Mouse (Mus musculus) left cerebral cortex, adult 18-20 months (tissue): ENCODE results near the gene Snx17. TPM values are rescaled to one million over a fixed set of nuclear protein-coding genes. Genes with fewer than 3 reads are reported as not detected.

Experiments
- DNase-seq, 2 experiments: peaks; one replicate each; pipeline ENCODE4 v3.0.0; 2021 to 2022; ENCODE audit warnings: low spot score in 2 of 2, mixed read lengths in 1 of 2
- total RNA-seq, 2 experiments: library from RNA; stranded (reverse); gene quantifications; 2 replicates each; pipeline ENCODE4 v1.2.3; 2021

The Snx17 gene
- total RNA-seq, 2 experiments from 2014 or later: 77.5 to 80.3 TPM

- DNase-seq: no peak
These were observed 28.4 kb downstream of the Snx17 start for GRCm38 (mm10) chr5:31221304-31221945.

- no peak for DNase-seq
These were observed 29.7 kb downstream of the Snx17 start for GRCm38 (mm10) chr5:31222696-31223095.

- DNase-seq: no peak
These were observed 33.6 kb downstream of the Snx17 start for GRCm38 (mm10) chr5:31226641-31227040.

- peak; percentile 93 to 97 for DNase-seq
These were observed 47.9 kb downstream of the Snx17 start, which contains the start of the genes Nrbp1 and Gm9970 for GRCm38 (mm10) chr5:31240637-31241521. TSS of gene Nrbp1 (plus strand) at chr5:31240864. TSS of gene Gm9970 (minus strand) at chr5:31241232.

GRCm38 (mm10) chr5:31241522-31242034, 48.6 kb downstream of the Snx17 start:
- DNase-seq: no peak

GRCm38 (mm10) chr5:31242191-31242590, 49.2 kb downstream of the Snx17 start:
- no peak for DNase-seq

Other genes with a start within 250 kb of the Snx17 start
- 10 to 100 TPM; 26.1 to 28.6 TPM for gene Cgref1, start 247.6 kb upstream of the Snx17 start, total RNA-seq
- 100 to 1,000 TPM; 121 to 133 TPM for gene Preb, start 232.9 kb upstream of the Snx17 start, total RNA-seq
- gene Tcf23, start 224.6 kb upstream of the Snx17 start, total RNA-seq: under 1 TPM; 0.14 to 0.16 TPM
- 10 to 100 TPM; 70.6 to 73.8 TPM for gene Atraid, start 144.9 kb upstream of the Snx17 start, total RNA-seq
- 10 to 100 TPM; 19.3 to 20.9 TPM for gene Slc5a6, start 144.3 kb upstream of the Snx17 start, total RNA-seq
- gene Cad, start 138.4 kb upstream of the Snx17 start, total RNA-seq: 10 to 100 TPM; 19.2 to 24.4 TPM
- gene Dnajc5g, start 86.9 kb upstream of the Snx17 start, total RNA-seq: not detected
- gene Slc30a3, start 85.0 kb upstream of the Snx17 start, total RNA-seq: 100 to 1,000 TPM; 145 to 165 TPM
- 1 to 10 TPM; 1.7 to 1.9 TPM for gene Trim54, start 76.5 kb upstream of the Snx17 start, total RNA-seq
- gene Ucn, start 54.4 kb upstream of the Snx17 start, total RNA-seq: 1 to 10 TPM; 1.4 to 2.8 TPM
- gene Mpv17, start 39.0 kb upstream of the Snx17 start, total RNA-seq: 10 to 100 TPM; 46.9 to 51.8 TPM
- 1 to 10 TPM; 3.0 to 4.4 TPM for gene Gm29609, start 13.3 kb upstream of the Snx17 start, total RNA-seq
- 10 to 100 TPM; 50.5 to 53.6 TPM for gene Gtf3c2, start 13.1 kb upstream of the Snx17 start, total RNA-seq
- gene Eif2b4, start 203 bp downstream of the Snx17 start, total RNA-seq: 10 to 100 TPM; 35.4 to 40.1 TPM
- gene Zfp513, start 9.1 kb downstream of the Snx17 start, total RNA-seq: 10 to 100 TPM; 24.2 to 28.7 TPM
- gene Ppm1g, start 27.5 kb downstream of the Snx17 start, total RNA-seq: 10 to 100 TPM; 70.7 to 76.2 TPM
- gene Nrbp1, start 47.6 kb downstream of the Snx17 start, total RNA-seq: 10 to 100 TPM; 86.2 to 87.1 TPM
- gene Gm9970, start 48.0 kb downstream of the Snx17 start, total RNA-seq: not detected
- gene Krtcap3, start 58.5 kb downstream of the Snx17 start, total RNA-seq: 1 to 10 TPM; 1.9 to 2.4 TPM
- 100 to 1,000 TPM in 1 of 2 experiments, 10 to 100 TPM in 1; 95.7 to 101 TPM for gene Ift172, start 97.9 kb downstream of the Snx17 start, total RNA-seq
- 100 to 1,000 TPM; 159 to 160 TPM for gene Fndc4, start 102.9 kb downstream of the Snx17 start, total RNA-seq
- not detected for gene Gckr, start 104.2 kb downstream of the Snx17 start, total RNA-seq